Mouse (Mus musculus): ENCODE results near the gene 6030468B19Rik. TPM values are rescaled to one million over a fixed set of nuclear protein-coding genes. Genes with fewer than 3 reads are reported as not detected.

6030468B19Rik gene
- polyA plus RNA-seq, 1 experiment from 2014 or later, result not detected

DNA sequence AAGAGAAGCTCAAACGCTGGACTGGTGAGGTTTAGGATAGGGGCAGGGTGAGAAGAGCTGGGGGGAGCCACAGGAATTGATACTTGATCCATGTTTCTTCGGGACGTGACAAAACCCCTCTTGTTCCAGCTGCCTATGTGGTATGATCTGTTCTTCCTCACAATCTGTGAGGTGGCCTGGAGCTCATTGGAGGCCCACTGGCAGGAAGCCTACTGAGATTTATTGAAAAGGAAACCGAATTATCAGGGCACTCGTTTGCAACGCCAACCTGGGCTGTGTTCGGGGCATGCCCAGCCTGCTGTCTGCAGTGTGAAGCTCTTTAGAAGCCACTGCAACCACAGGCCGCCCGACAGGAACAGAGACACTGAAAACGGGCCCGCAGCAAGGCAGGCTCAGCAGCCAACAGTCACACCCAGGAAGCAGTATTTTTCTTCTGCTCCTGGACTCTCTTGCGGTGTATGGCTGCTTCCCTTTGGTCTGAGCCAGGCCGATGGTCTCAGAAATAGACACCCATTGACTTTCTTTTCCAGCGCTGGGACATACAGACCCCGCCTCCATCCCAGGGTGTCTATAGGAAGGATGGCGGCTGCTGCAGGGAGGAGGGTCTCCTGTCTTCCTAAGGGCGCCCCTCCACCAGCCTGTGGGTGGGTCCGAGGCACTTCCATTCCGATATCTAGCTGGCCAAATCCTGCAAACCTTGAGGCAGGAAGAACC, 51.0 kb downstream of the 6030468B19Rik start:
- peaks cover 11% of the 10 kb centered on the region for H3K4me1 ChIP-seq (ENCODE audit: control insufficient read depth, insufficient read depth, low read length)
- peak overlapping the region; percentile 76 for H3K9ac ChIP-seq (replicated peaks; ENCODE audit: low read depth, low read length)
- H3K4me2 ChIP-seq (ENCODE audit: low read depth, low read length), result peak overlapping the region; percentile 83
- peak; percentile 86 for ATAC-seq (ENCODE audit: low read depth)
- H3K27me3 ChIP-seq (ENCODE audit: control insufficient read depth, insufficient read depth, low read length), result no peaks in the 10 kb centered on the region
- 8% methylated on average over 19 of the region's 19 CpGs for WGBS
- H3K9me3 ChIP-seq (ENCODE audit: control insufficient read depth, low read length), result no peaks in the 10 kb centered on the region
- no peaks in the 10 kb centered on the region for H3K36me3 ChIP-seq (ENCODE audit: control insufficient read depth, insufficient read depth, low read length)
- H3K4me3 ChIP-seq (ENCODE audit: low read depth, low read length), result peak overlapping the region; percentile 48
- H3K27ac ChIP-seq (ENCODE audit: low read depth, low read length), result peak overlapping the region; percentile 95

DNA sequence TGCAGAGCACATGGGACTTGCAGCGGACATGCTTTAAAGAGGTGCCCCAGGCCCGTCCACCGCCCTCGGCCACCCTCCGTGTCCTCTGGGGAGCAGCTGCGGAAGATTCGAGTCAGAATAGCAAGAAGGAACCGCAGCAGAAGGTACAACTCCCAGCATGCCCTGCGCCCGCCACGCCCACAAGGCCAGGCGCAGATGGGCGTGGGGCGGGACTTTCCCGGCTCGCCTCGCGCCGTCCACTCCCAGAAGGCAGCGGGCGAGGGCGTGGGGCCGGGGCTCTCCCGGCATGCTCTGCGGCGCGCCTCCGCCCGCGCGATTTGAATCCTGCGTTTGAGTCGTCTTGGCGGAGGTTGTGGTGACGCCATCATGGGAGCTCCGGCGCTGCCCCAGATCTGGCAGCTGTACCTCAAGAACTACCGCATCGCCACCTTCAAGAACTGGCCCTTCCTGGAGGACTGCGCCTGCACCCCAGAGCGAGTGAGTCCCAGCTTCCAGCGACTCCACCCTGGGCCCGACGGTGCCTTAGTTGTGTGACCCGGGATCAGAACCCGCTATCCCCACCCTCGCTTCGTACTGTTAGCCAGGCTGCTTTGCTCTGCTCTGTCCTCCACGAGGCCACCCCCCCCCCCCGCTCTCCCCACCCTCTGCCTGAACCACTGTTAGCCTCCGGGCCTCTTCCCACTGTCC, 51.7 kb downstream of the 6030468B19Rik start, which contains the start of gene Birc5:
Gene Birc5, plus strand, starts transcription at position 267 of the 687 bp plus-strand sequence.
- peak; percentile 93 for ATAC-seq (ENCODE audit: low read depth)
- Histone ChIP-seq H3K9me3 (ENCODE audit: control insufficient read depth, low read length) (no peaks in the 10 kb centered on the region), H3K4me1 (ENCODE audit: control insufficient read depth, insufficient read depth, low read length) (peaks cover 11% of the 10 kb centered on the region), H3K27ac (ENCODE audit: low read depth, low read length) (peak within 1 kb of the TSS; percentile 95), H3K9ac (replicated peaks; ENCODE audit: low read depth, low read length) (peak within 1 kb of the TSS; percentile 76), H3K4me2 (ENCODE audit: low read depth, low read length) (peak within 1 kb of the TSS; percentile 83), H3K27me3 (ENCODE audit: control insufficient read depth, insufficient read depth, low read length) (no peaks in the 10 kb centered on the region), H3K4me3 (ENCODE audit: low read depth, low read length) (peak within 1 kb of the TSS; percentile 48), H3K36me3 (ENCODE audit: control insufficient read depth, insufficient read depth, low read length) (no peaks in the 10 kb centered on the region)
- under 1% methylated on average over 45 of the region's 51 CpGs for WGBS

DNA sequence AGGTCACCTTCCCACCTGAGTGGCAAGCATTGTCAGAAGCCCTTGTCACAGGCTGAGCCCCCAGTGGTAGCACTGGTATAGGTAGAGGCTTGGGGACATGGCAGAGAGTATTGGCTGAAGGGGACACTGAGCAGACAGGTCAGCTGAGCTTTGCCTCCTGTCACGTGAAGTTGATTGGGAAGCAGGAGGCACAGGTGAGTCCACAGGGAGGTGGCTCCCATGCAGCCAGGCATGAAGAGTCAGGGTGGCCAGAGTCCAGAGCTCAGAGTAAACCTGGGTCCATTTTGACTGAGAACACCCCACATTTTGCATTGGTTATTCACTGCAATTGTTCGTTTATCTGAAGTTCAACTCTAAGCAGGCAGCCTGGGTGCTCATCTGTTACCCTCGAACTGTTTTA, 55.4 kb downstream of the 6030468B19Rik start:
- Histone ChIP-seq H3K27me3 (ENCODE audit: control insufficient read depth, insufficient read depth, low read length) (no peaks in the 10 kb centered on the region), H3K9ac (replicated peaks; ENCODE audit: low read depth, low read length) (no peak overlapping the region), H3K27ac (ENCODE audit: low read depth, low read length) (no peak overlapping the region), H3K9me3 (ENCODE audit: control insufficient read depth, low read length) (no peaks in the 10 kb centered on the region), H3K36me3 (ENCODE audit: control insufficient read depth, insufficient read depth, low read length) (no peaks in the 10 kb centered on the region), H3K4me1 (ENCODE audit: control insufficient read depth, insufficient read depth, low read length) (peaks cover 11% of the 10 kb centered on the region), H3K4me2 (ENCODE audit: low read depth, low read length) (no peak overlapping the region), H3K4me3 (ENCODE audit: low read depth, low read length) (no peak overlapping the region)
- no peak for ATAC-seq (ENCODE audit: low read depth)
- 97% methylated on average over 3 of the region's 3 CpGs for WGBS

DNA sequence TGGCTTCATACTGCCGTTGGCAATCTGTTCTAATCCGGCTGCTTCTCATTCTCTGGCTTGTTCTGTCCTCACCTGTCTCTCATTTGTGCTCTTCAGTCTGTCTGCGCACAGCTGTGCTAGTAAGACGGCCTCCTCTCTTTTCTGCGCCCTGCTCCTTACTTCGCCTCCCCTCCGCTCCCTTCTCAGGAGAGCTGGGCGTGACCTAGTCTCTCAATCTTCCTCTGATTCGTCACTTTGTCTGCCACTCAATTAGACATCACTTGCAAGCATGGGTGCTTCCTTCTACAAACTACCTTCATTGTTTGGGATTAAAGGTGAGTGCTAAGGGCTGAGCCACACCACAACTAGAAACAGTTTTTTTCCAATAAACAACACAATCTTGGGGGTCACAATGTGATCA, 56.8 kb downstream of the 6030468B19Rik start:
- H3K4me2 ChIP-seq (ENCODE audit: low read depth, low read length), result no peak overlapping the region
- H3K4me1 ChIP-seq (ENCODE audit: control insufficient read depth, insufficient read depth, low read length), result peaks cover 4% of the 10 kb centered on the region; the same call in 1 of the 2 replicates
- no peaks in the 10 kb centered on the region for H3K36me3 ChIP-seq (ENCODE audit: control insufficient read depth, insufficient read depth, low read length)
- H3K27ac ChIP-seq (ENCODE audit: low read depth, low read length), result no peak overlapping the region
- ATAC-seq (ENCODE audit: low read depth), result no peak
- H3K9me3 ChIP-seq (ENCODE audit: control insufficient read depth, low read length), result no peaks in the 10 kb centered on the region
- no peak overlapping the region for H3K9ac ChIP-seq (replicated peaks; ENCODE audit: low read depth, low read length)
- 95% methylated on average over 9 of the region's 9 CpGs for WGBS
- no peaks in the 10 kb centered on the region for H3K27me3 ChIP-seq (ENCODE audit: control insufficient read depth, insufficient read depth, low read length)
- no peak overlapping the region for H3K4me3 ChIP-seq (ENCODE audit: low read depth, low read length)

DNA sequence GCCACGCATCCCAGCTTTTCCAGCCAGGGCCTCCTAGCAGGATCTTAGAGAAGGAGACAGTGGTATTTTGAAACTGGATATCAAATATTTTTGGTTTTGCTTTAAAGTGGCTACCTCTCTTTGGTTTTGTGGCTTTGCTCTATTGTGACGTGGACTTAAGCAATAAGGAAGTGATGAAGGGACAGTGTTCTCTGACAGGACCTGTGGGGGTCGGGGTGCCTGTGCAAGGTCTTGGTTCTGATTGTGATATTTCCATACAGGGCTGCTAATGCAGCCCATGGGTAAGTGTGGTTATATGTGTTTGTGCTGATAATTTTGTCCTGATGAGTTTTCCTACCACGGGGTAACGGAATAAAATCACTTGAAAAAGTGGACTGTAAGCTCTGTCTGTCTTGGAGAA, 57.9 kb downstream of the 6030468B19Rik start:
- Histone ChIP-seq H3K27ac (ENCODE audit: low read depth, low read length) (no peak overlapping the region), H3K4me2 (ENCODE audit: low read depth, low read length) (no peak overlapping the region), H3K4me1 (ENCODE audit: control insufficient read depth, insufficient read depth, low read length) (no peaks in the 10 kb centered on the region), H3K9ac (replicated peaks; ENCODE audit: low read depth, low read length) (no peak overlapping the region), H3K4me3 (ENCODE audit: low read depth, low read length) (no peak overlapping the region), H3K9me3 (ENCODE audit: control insufficient read depth, low read length) (no peaks in the 10 kb centered on the region), H3K27me3 (ENCODE audit: control insufficient read depth, insufficient read depth, low read length) (no peaks in the 10 kb centered on the region), H3K36me3 (ENCODE audit: control insufficient read depth, insufficient read depth, low read length) (no peaks in the 10 kb centered on the region)
- 98% methylated on average over 5 of the region's 5 CpGs for WGBS
- no peak for ATAC-seq (ENCODE audit: low read depth)

DNA sequence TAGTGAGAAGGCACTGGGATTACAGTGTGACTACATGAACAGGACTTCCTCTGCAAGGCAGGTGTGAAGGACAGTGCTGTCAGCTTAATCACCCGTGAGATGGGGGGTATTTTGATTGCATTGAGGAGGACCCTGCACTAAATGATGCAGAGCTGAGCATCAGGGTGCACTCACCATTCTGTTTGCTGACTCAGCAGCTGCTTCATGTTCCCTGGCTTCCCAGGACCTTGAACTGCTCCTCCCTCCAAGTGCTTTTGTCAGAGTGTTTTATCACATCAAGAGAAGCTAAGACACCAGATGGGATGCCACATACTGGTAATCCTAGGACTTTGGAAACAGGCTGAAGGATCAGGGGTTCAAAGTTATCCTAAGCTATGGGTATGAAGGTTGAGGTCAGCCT, 58.5 kb downstream of the 6030468B19Rik start:
- Histone ChIP-seq H3K27ac (ENCODE audit: low read depth, low read length) (no peak overlapping the region), H3K4me3 (ENCODE audit: low read depth, low read length) (no peak overlapping the region), H3K27me3 (ENCODE audit: control insufficient read depth, insufficient read depth, low read length) (no peaks in the 10 kb centered on the region), H3K36me3 (ENCODE audit: control insufficient read depth, insufficient read depth, low read length) (no peaks in the 10 kb centered on the region), H3K4me2 (ENCODE audit: low read depth, low read length) (no peak overlapping the region), H3K9me3 (ENCODE audit: control insufficient read depth, low read length) (no peaks in the 10 kb centered on the region), H3K4me1 (ENCODE audit: control insufficient read depth, insufficient read depth, low read length) (no peaks in the 10 kb centered on the region), H3K9ac (replicated peaks; ENCODE audit: low read depth, low read length) (no peak overlapping the region)
- WGBS, result 95% methylated on average over 1 of the region's 1 CpGs
- ATAC-seq (ENCODE audit: low read depth), result no peak

Other genes with a start within 250 kb of the 6030468B19Rik start
- 30.6 and 32.5 TPM in 2 replicates for gene Tnrc6c, start 143.4 kb upstream of the 6030468B19Rik start, polyA plus RNA-seq (2014; fragmentation: Nextera tagmentation; extraction: Ambion mirVana)
- gene Tmc8, start 15.6 kb upstream of the 6030468B19Rik start, polyA plus RNA-seq (2014; fragmentation: Nextera tagmentation; extraction: Ambion mirVana), result 0.64 and 1.7 TPM in 2 replicates
- 3.9 and 4.8 TPM in 2 replicates for gene Tmc6, start 15.5 kb upstream of the 6030468B19Rik start, polyA plus RNA-seq (2014; fragmentation: Nextera tagmentation; extraction: Ambion mirVana)
- 0.68 and 1.2 TPM in 2 replicates for gene Gm20708, start 12.0 kb downstream of the 6030468B19Rik start, polyA plus RNA-seq (2014; fragmentation: Nextera tagmentation; extraction: Ambion mirVana)
- 9.7 and 15.8 TPM in 2 replicates for gene Syngr2, start 12.0 kb downstream of the 6030468B19Rik start, polyA plus RNA-seq (2014; fragmentation: Nextera tagmentation; extraction: Ambion mirVana)
- gene Afmid, start 28.3 kb downstream of the 6030468B19Rik start, polyA plus RNA-seq (2014; fragmentation: Nextera tagmentation; extraction: Ambion mirVana), result 5.0 and 6.9 TPM in 2 replicates
- gene Tk1, start 28.4 kb downstream of the 6030468B19Rik start, polyA plus RNA-seq (2014; fragmentation: Nextera tagmentation; extraction: Ambion mirVana), result 6.8 and 12.0 TPM in 2 replicates
- 14.9 and 26.1 TPM in 2 replicates for gene Birc5, start 51.6 kb downstream of the 6030468B19Rik start, polyA plus RNA-seq (2014; fragmentation: Nextera tagmentation; extraction: Ambion mirVana)
- gene Tmem235, start 63.1 kb downstream of the 6030468B19Rik start, polyA plus RNA-seq (2014; fragmentation: Nextera tagmentation; extraction: Ambion mirVana), result 0.15 TPM in 1 of 2 replicates, not detected in the other
- 3.8 and 4.2 TPM in 2 replicates for gene Tha1, start 75.8 kb downstream of the 6030468B19Rik start, polyA plus RNA-seq (2014; fragmentation: Nextera tagmentation; extraction: Ambion mirVana)
- 2.2 and 5.1 TPM in 2 replicates for gene Socs3, start 172.4 kb downstream of the 6030468B19Rik start, polyA plus RNA-seq (2014; fragmentation: Nextera tagmentation; extraction: Ambion mirVana)
- gene Pgs1, start 188.6 kb downstream of the 6030468B19Rik start, polyA plus RNA-seq (2014; fragmentation: Nextera tagmentation; extraction: Ambion mirVana), result 49.9 and 52.6 TPM in 2 replicates

Measured in neural tube, embryonic 14.5 days (tissue).